Mouse (Mus musculus) gastrocnemius, adult 8-10 months (tissue): ENCODE data around the gene Camsap1. TPM values are rescaled to one million over a fixed set of nuclear protein-coding genes. Genes with fewer than 3 reads are reported as not detected.
A peak's percentile ranks its signal among the peaks of the same experiment; 100 is the strongest.

ENCODE experiments used
- DNase-seq, 2 experiments: peaks; one replicate each; pipeline ENCODE4 v3.0.0; 2022; ENCODE audit warnings: low spot score in 2 of 2
- total RNA-seq, 4 experiments: library from RNA; stranded (reverse); gene quantifications; 2 replicates each; pipeline ENCODE4 v1.2.4; 2022

Gene Camsap1
- total RNA-seq, 4 experiments from 2014 or later = 49.2 to 59.3 (median 51.8) TPM

DNA sequence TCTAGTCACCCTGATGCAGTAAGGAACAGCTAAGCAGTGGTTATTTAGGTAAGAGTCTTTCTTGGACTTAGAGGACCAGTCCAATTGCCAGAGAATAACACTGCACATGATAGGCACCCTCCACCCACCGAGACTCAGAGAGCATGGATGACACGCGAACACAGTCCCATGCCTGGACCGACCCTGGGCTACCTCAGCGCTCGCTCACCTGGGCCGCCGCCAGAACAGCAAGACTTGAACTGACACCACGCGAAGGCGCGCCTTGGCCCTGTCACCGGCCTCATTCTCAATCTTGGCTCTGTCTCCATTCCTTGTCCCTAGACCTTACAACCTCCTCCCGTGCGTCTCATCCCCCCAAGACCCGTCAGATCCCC, 1.0 kb downstream of the Camsap1 start:
- peak in 1 of 2 experiments; percentile 59 for DNase-seq

DNA sequence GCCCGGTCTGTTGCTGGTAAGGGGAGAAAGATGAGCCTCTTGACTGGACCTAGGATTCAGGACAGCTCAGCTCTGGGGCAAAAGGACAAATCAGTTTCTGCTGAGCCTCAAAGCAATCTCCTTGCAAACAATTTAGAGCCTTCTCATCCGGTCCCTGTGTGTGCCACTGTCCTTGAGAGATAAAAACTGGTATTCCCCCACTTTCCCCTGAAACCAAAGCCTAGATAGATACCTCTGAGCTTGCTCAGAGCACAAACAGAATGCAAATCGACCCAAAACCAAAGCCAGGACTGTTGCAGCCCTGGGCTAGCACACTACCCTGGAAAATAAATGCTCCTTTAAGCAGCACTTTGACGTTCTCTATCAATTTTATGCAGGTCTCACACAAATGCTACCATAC, 4.1 kb downstream of the Camsap1 start:
- DNase-seq = no peak

DNA sequence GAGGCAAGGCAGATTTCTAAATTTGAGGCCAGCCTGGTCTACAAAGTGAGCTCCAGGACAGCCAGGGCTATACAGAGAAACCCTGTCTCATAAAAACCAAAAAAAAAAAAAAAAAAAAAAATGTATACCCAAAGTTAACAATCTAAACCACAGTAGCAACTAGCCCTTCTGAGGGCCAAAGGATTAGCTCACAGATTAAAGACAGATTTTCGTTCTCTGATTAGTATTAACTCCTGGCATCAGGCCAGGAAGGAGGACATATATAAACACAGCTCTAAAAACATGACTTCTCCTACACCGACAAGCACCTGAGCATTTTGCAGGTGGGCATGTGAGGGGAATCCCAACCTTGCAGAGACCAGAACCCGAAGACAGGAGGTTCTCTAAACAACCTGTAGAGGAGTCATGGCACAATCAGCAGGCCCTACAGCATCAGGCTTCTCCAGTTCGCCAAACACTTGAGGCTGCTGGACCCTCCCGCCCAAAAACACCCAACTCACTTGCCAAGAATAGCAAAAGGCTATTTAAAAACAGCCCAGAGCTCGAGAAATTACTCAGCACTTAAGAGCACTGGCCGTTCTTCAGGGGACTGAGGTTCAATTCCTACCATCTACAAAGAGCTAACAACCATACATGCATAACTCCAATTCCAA, 5.4 kb downstream of the Camsap1 start:
- no peak for DNase-seq

DNA sequence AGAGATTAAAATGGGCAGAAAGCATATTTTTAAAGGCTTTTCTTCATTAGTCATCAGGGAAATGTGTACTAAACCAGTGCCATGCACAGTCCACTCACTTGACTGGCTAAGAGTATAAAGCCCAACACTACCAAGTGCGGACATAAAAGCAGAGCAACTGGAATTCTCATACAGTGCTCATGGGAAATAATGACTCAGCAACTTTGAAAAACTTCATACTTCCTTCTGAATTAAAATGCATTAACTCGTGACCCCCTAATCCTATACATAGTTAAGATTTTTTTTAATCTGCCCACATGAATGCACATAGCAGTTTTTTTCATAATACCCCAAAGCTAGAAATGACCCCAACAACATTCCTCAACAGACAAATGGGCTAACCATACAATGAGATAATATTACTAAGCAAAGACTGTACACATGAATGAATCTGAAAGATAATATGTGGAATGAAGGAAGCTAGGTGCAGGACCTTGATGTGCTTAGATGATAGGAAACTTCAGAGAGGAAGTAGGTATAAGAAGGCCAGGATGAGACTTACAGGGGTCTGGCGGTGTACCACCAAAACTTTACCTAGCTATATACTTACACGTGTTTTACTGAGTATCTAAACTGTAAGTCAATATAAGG, 7.8 kb downstream of the Camsap1 start:
- DNase-seq = no peak

DNA sequence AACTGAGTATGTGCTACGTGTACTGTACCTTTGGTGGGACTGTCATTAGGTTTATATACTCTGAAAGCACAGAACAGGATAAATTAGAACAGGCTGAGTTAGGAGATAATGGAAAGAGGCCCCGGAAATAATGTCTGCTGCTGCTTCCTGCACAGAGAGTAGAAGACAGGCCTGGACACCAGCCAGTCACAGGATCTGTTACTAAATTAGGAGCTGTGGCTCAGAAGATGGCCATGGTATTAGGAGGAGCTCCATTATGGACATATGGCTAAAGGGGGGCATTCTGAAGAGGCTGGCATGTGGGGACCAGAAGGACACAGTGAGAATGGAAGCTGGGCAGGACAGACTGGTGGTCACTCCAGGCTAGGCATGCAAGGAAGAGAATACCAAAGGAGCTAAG, 12.7 kb downstream of the Camsap1 start:
- peak; percentile 40 to 56 for DNase-seq

DNA sequence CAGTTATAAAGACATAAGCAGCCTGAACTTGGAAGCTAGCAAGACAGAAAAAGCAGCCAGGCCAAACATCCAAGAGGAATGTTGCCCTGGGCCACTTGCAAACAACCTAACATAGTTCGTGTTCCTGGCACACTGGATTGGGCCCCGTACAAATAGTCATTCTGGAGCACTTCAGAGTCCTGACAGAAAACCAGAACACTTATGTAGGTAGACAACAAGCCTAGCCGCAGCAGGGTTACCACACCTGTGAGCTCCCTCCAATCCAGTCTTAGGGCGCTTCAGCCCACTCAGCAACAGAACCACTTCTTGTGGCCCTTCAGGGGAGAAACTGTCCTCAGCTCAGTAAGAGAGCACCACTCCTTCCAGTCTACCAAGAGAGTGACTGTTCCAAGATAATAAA, 13.8 kb downstream of the Camsap1 start:
- DNase-seq = no peak

DNA sequence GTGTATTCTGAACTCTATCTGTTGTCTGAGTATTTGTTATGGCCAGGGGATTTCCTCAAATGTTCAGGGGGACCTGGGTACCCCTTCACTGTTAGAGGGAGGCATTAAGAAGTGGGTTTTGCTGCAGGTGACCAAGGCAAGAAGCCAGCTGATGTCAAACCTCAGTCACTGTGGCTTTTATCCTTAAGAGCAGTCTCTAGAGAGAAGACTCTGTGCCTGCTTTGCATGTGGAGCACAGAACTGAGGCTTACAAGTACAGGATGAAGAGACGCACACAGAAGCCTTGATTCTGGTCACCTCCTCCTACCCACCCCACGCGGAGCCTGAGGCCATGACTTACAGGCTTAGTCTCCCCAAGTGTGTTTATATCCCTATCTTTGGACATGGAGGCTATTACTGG, 33.8 kb downstream of the Camsap1 start:
- DNase-seq = no peak

DNA sequence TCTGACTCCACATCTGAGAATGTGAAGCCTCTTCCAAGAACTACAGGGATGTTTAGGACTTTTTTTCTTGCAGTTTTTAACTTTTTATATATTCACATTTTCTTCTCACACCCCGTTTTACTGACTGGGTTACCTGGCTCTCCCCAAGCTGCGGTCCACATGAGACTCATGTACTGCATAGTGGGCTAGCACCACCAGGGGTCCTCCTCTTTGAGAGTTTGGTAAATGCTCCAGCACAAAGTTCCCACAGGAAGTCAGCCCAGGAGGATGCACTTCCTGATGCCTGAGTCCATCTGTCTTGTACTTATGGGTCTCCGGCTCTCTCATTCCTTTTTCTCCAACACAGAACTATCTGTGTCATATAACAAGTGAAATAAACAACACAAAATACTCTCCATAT, 35.1 kb downstream of the Camsap1 start:
- no peak for DNase-seq

DNA sequence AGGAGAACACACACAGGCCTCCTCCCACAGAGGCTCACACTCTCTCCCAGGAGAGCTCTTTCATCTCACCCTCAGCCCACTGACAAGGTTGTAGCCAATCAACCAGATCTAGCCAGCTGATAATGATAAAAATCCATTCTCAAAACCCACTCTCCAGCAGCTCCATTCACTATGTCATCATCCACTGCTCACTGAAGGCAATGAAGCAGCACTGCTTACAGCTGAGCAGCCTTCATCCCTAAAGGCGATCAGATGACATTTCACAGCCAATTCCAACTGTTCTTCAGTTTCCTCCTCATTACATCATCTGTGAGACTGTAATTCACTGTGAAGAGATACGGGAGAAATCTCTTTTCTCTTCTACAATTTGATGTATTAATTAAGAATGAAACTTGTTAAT, 39.3 kb downstream of the Camsap1 start:
- no peak for DNase-seq

DNA sequence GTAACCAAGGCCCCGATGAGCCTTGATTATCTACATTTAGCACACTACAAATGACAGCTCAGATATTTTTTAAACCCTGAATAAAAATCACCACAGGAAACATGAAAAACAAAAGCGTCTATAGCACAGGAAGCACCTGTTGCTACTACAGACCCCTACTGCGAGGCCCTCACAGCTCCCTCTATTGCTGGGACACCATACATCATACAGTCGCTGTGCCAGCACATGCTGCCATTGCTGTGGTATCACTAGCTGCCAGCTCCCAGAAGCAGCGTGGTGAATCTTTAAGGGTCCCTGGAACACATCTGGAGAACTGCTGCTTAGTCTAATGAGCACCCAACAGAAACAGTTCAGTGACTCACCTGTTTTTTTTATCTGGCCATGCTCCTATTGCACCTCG, 42.6 kb downstream of the Camsap1 start:
- no peak for DNase-seq

DNA sequence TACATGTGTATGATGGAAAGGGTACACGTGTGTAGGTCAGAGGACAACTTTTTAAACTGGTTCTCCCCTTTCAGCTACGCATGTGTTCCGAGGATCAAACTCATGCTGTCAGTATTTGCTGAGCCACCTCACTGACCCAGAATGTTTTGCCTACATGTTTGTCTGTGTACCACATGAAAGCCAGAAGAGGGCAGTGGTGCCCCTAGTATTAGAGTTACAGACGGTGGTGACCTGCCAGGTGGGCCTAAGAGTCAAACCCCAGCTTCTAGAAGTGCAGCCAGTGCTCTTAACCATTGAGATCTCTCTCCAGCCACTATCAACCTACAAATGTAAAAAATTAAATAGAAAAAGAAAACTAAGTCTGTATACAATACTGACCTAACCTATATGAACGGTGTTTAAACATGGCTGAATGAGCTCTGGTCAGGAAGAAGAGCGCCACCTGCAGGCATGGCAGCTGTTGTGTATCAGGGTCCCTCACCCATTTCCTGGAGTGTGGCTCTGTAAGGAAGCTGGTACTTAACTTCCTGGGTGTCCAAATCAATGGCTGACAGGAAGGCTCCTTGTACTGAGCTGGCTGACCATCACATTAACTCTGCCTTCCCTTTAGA, 51.7 kb downstream of the Camsap1 start:
- DNase-seq = no peak

DNA sequence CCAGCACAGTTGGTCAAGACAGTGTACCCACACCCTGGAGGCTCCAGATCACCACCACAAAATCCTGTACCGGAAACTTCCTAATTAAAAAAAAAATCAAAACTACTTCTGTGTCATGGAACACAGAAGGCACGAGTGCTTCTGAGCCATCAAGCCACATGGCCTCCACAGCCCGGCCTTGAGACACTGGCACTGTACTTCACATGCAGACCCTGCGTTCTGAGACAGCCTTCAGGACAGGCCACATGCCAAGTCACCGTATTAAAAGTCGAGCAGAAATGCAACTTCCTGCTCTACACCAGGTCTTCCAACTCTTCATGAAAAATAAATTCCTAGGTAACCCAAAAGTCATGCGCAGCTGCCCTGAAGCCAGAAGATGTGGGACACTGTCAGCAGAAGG, 55.3 kb downstream of the Camsap1 start:
- no peak for DNase-seq

DNA sequence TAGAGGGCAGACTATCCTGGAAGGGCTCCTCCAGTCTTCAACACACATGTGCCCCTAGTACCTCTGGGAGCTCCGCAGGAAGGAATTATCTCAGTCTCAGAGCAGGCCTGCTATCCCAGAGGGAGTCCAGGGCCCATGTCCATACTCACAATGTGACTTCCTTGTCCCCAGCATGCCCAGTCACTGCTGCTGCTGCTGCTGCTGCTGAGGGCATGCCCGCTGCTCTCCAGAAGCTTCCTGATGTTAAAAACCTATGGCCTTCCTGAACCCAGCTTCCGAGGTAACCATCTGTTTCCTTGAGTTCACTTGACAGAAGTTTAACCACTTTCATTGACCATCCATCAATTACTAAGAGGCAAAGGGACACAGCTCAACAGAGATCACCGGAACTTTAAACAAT, 58.1 kb downstream of the Camsap1 start:
- DNase-seq = no peak

DNA sequence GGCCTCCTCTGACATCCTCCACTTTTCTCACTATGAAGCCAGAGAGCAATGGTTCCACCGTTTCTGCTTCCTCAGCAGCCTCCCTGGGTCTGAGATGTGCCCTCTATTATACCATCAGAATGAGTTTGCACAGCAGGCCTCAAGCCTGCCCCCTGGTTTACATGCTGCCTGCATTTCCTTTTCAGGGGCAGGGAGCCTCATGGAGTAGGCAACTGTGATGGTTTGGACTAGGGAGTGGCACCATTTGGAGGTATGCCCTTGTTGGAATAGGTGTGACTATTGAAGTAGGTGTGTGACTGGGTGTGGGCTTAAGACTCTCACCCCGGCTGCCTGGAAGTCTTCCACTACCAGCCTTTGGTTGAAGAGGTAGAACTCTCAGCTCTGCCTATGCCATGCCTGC, 59.3 kb downstream of the Camsap1 start:
- no peak for DNase-seq

DNA sequence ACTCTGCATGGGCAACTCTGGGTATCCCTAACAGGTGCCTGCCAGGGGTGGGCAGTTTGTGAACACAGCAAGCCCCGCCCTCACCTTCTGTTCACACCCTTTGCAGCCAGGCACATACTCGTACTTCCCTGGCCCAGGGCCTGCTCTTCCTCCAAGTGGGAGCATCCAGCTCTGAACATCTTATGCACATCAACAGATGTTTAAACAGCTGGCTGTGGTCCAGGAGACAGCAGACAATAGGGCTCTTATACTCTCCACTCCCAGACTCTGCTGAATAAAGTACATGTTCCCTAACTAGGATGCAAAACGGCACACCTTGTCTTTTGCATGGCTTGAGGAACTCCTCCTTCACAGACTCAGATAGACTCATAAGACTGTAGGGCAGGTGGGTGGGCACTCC, 63.1 kb downstream of the Camsap1 start:
- DNase-seq = no peak

DNA sequence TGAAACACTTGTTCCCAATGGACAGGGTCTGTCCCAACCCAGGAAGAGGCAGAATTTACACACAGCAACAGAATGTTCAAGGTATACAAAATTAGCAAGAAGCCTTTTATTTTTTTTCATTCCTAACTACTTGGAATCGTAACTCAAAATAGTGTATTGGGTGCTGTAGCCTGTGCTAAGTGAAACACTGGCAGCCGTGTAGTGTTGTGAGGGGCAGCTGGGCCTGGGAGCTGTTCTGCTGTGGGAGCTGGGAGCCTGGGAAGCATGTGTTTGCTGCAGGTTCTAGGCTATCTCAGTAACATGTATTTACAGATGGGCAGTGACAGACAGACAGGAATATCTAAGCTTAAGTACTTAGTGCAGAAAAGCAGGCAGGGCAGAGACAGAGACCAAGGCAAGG, 64.7 kb downstream of the Camsap1 start:
- no peak for DNase-seq

DNA sequence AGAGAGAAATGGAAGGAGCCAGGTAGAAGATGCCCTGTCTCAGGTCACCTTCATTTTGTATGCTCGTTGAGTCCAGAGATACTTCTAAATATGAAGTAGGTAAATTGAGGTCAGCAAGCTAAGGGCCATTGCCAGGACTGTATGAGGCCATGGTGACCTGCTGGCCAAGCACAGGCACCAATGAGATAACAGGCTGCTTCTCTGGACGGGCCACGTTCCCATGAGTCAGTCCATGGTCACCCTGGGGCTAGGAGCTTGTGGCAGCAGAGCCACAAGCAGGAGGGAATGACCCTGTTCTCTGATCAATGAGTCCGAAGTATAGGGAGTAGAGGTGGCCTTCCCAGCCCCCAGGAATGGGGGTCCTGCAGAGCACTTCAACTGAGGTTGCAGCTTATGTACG, 68.3 kb downstream of the Camsap1 start:
- DNase-seq = no peak

DNA sequence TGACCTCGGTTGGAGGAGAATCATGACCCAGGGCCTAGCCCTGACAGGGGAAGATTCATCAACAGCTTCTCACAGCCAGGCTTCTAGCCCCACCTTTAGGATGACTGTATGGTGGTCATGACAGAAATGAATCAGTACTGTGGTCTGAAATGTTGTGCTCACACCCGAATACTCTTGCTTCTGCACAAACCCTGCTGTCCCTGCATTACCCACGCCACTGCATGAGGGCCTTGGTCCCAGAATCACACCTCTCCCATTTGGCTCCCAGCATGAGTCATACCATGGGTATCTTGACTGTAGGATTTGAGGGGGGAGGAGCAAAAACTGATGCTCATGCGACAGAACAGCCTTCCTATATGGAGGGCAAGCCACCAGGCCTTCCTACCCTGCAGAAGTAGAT, 68.9 kb downstream of the Camsap1 start:
- DNase-seq = no peak

DNA sequence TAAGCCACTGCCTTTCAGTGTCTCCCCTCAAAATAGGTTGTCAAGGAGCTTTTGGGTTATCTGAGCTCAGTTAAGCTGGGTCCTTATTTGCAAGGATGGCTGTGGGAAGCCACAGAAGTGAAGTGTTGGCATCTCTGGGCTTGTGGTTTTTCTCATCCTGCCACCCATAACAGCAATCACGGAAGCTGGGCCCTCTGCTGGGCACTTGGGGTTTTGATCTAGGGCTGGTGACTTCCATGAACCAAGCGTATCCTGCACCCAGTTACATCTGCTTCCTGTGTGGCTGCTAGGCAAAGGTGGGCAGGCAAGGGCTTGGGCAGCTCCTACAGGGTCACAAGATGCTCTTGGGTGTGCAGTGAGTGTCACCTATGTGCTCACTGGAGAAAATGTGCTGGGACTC, 69.8 kb downstream of the Camsap1 start:
- DNase-seq = no peak

DNA sequence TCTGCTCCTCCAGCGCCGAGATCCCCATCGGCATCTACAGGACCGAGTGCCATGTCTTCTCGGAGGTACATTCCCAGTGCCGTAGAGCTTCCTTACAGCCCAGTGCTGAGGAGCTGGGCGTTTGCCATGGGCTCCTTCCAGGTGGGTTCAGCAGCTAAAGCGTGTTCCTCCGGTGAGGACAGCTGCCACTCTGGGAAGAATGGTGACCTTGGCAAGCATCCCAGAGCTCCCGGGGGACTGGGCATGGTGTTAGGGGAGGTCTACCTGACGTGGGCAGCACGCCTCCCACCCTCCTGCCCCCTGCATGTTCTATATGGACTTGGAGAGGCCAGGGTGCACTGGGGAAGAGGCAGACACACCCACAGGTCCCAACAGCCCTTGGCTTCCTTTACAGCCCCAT, 73.2 kb downstream of the Camsap1 start:
- DNase-seq = no peak

DNA sequence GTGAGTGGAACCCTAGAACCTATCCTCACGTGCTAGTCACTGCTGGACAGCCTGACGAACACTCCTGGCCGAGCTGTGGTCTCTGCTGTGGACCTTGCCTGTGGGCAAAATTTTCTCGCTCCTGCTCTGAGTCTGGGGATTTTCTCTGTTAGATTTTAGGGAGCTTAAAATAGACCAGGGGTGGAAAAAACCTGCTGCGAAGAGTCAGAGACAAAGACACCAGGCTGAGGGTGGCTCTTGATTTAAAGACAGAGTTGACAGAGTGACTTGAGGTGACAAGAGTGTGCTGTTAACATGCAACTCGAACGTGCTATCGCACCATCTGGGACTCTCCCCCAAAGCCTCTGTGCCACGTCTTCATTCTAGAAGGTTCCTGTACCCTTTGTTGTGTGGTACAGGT, 84.1 kb downstream of the Camsap1 start:
- no peak for DNase-seq

DNA sequence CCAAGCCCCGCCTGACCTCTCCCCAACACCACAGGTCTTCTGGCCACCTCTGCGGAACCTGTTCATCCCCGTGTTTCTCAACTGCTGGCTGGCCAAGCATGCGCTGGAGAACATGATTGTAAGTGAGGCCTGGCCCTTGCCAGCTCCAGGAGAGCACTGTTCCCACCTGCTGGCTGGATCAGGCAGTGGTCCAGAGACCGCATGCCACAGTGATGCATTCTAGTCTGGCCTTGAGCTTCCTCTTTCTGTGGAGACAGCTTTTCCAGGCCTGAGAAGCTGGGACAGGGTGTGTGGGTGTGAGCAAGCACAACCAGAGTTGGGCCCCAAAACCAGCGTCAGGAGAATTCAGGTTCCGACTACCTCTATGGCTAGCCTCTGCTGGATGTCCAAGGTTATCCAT, 90.6 kb downstream of the Camsap1 start:
- DNase-seq = no peak

DNA sequence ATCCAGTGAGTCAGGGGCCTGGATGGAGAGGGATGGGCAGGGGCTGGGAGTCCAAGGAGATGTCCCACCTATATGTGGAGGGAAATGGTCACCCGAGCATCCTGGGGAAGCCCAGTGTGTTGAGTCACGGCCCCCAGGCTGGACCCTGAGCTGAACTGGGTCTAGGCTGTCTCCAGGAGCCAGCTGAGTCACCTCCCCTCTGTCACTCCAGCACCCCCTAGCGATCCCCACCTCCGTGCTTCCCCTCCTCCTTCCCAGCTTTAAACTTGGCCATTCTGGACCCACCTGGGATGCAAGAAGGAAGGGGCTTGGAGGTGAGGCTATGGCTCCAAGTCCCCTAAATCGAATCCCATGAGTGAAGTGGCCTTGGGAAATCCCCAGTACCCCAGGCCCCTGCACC, 94.9 kb downstream of the Camsap1 start:
- DNase-seq = no peak
